Mouse (Mus musculus): ENCODE data around the gene Cnnm2. TPM values are rescaled to one million over a fixed set of nuclear protein-coding genes. Genes with fewer than 3 reads are reported as not detected.

Gene Cnnm2
- total RNA-seq, 4 experiments from 2014 or later = 35.0 to 47.0 (median 37.1) TPM

DNA sequence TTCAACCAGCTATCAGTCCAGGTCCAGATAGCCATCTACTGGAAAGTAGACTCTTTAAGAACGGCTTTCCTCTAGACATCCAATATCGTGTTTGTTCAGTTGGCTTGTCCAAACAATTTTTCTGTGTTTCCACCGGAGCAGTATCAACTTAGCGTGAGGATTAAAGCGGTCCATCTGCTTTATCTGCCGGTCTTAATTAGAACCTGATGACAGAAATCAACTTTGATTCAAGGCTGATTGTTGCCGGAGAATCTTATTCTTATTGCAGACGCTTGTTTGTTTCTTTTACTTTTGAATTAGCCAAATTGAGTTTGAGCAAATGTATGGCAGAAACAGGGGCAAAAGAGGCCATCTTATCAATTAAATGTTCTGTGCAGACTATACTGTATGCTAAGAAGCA, 32.8 kb downstream of the Cnnm2 start:
- no peak for DNase-seq (ENCODE audit: low spot score in 2 of 2)

DNA sequence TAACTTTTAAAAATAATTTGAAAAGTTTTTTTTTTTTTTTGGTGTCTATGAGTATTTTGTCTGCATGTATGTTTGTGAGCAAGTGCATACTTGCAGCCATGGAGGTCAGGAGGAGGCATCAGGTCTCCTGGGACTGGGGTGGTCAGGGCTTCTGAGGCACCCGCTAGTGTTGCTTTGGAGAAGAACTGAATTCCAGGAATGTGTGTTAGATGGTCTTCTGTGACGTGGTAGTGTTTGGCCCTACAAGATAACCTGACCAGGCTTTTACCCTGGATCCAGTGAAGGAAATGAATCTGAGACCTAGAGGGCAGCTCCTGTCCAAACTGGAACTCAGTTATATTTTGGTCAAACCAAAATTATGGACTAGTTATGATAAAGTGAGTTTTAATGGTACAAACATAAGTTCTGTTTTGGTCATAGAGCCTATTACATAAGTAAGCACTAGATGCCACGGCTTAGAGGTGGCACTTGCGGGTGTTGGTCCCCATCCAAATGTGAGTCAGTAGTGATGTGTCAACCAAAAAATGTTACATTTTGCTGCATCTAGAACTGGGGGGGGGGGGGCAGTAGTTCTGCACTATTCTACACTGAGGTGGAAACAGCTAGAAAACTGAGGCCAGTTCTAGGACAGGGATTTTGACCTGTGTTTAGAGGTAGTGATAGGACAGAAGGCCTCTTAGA, 38.6 kb downstream of the Cnnm2 start:
- no peak for DNase-seq (ENCODE audit: low spot score in 2 of 2)

DNA sequence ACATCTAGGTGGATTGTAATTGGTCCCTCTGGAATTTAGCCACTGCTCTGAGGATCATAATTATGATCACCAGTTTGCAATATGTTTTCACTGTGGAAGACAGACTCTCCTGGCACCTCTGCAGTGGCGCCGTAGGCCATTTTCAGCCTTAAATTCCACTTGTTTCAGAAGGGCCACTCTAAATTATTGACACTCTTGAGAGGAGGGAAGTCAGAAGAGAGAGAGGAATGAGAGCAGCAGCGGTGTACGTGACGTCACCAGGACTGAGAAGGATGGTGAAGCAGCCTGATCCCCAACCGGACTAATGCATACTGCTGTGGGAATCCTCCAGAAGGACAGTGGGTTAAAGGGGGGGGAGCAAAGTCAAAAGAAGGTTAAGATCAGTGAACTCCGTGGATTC, 40.1 kb downstream of the Cnnm2 start:
- DNase-seq (ENCODE audit: low spot score in 2 of 2) = no peak

- no peak for DNase-seq (ENCODE audit: low spot score in 2 of 2)
Observed at GRCm38 (mm10) chr19:46802306-46802705, 40.9 kb downstream of the Cnnm2 start.

- DNase-seq (ENCODE audit: low spot score in 2 of 2) = no peak
Observed at GRCm38 (mm10) chr19:46803732-46804131, 42.3 kb downstream of the Cnnm2 start.

- peak in 1 of 2 experiments; percentile 14 for DNase-seq (ENCODE audit: low spot score in 2 of 2)
Observed at GRCm38 (mm10) chr19:46804751-46805150, 43.4 kb downstream of the Cnnm2 start.

DNA sequence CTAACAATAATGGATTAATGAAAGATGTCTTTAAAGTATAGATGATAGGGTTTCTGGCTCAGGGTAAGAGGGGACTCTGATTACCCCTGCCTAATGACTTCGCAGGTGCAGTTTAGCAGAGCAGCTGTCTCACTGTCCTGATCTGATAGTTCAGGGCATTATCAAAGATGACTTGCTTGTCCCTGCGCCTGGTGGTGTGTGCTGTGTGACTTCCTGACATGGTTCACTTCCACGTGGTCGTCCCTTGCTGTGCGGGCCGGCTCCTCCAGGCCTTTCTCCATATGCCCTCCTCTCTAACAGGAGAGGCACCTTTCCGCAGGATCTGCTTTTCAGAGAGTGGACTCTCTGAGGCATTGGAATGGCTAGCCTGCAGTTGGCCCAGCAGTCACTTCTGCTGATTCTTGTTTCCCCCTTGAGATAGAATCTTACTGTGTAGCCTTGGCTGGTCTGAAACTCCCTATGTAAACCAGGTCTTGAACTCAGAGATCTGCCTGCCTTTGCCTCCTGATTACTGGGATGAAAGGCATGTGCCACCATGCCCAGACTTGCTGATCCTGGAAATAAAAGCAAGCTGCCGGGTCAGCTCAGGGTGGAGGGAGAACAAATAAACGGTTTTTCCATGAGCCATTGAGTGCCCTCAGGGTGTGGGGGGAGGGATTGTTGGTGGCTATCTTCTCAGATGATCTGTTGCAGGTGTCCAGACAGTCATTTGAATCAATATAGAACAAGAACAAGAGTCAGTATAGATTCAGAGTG, 44.7 kb downstream of the Cnnm2 start:
- DNase-seq (ENCODE audit: low spot score in 2 of 2) = no peak

GRCm38 (mm10) chr19:46808261-46808660, 46.9 kb downstream of the Cnnm2 start:
- DNase-seq (ENCODE audit: low spot score in 2 of 2) = no peak

DNA sequence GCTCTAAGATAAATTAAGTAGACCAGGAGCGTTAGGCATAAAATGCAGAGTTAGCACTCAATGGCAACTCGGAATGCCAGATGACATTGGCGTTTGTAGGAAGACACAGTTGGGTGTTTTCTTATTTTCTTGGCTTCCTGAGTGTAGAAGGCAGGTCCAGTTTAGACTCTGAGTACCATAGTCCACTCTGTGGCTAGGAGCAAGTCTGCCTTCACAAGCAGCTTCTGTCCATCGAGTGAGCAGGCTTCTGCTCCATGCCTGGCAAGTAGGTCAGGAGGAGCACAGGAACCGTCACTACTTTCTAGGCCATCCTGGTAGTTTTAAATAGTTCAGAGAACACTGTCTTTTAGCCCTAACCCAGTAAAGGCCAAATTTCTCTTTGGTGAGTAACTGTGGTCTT, 47.6 kb downstream of the Cnnm2 start:
- DNase-seq (ENCODE audit: low spot score in 2 of 2) = no peak

- DNase-seq (ENCODE audit: low spot score in 2 of 2) = no peak
Observed at GRCm38 (mm10) chr19:46819276-46819675, 57.9 kb downstream of the Cnnm2 start.

DNA sequence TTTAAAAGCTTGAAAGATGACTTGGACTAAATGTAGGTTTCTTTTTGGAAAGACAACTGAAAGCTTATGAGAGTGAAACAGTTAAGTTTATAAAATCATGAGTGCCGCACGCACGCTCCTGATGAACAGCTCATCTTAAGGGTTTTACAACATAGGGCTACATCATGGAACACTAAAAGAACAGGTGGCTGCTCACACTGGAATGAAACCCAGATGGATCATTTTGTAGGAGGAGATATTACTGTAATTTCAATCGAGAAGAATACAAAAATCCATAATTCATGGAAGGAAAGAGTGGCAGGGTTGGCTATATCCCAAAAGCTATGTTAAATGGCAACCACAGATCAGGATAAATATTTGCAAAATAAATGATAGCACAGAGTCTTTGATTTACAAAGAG, 61.1 kb downstream of the Cnnm2 start:
- no peak for DNase-seq (ENCODE audit: low spot score in 2 of 2)

GRCm38 (mm10) chr19:46823759-46824158, 62.4 kb downstream of the Cnnm2 start:
- DNase-seq (ENCODE audit: low spot score in 2 of 2) = no peak

- no peak for DNase-seq (ENCODE audit: low spot score in 2 of 2)
Observed at GRCm38 (mm10) chr19:46824867-46825266, 63.5 kb downstream of the Cnnm2 start.

DNA sequence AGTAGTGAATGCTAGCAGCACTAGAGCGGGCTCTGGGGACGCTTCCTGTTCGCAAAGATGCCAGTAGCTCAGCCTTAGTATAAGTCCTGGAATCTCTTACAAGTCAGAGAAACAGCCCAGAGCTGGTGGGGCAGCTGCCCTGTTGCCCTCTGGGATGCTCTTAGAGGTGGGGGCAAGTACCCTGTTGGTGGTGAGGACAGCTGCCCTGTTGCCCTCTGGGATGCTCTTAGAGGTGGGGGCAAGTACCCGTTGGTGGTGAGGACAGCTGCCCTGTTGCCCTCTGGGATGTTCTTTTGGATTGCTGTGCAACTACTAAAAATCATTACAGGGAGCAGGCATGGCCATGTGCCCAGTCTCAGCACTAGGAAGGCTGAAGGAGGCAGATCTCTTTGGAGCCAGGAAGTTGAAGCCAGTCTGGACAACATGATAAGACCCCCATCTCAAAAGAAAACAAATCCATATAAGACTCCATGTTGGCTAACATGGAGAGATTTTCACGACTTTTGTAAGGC, 66.3 kb downstream of the Cnnm2 start:
- no peak for DNase-seq (ENCODE audit: low spot score in 2 of 2)

DNA sequence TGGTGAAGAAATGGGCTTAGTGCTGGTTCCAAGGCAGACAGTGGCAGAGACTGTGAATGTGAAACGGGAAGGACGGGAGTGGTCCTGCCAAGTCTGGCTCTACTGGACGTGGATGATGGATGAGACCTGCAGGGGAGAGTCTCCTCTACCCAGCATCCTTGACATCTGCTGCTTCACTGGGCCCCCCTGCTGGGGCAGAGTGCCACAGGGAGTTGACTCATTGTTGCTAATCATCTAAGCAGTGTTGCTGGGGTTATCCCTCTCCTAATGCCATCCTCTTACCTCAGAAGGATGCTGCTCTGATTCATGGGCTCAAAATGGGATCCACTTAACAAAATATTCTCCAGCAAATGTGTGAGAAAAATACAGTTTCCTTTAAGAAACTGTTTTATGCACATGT, 67.6 kb downstream of the Cnnm2 start:
- peak in 1 of 2 experiments; percentile 23 for DNase-seq (ENCODE audit: low spot score in 2 of 2)

DNA sequence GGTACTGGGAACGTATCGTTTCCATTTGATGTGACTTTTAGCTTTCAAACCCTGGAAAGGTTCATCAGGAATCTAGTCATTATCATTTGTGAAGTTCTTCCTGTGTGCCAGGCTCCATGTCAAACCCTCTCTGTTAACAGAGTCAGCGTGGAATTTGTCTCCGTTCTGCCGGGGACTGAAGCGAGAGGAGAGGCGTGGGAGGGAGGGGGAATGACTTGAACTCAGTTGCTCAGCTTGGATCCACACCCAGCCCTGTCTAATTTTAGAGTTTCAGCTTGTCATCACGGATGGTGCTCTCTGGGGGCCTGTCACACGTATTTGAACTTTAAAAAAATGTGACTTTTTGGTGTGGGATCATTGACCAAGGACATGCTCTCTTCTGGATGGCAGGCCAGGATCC, 70.0 kb downstream of the Cnnm2 start:
- DNase-seq (ENCODE audit: low spot score in 2 of 2) = no peak

- DNase-seq (ENCODE audit: low spot score in 2 of 2) = peak in 1 of 2 experiments; percentile 21
Observed at GRCm38 (mm10) chr19:46834301-46834700, 72.9 kb downstream of the Cnnm2 start.

DNA sequence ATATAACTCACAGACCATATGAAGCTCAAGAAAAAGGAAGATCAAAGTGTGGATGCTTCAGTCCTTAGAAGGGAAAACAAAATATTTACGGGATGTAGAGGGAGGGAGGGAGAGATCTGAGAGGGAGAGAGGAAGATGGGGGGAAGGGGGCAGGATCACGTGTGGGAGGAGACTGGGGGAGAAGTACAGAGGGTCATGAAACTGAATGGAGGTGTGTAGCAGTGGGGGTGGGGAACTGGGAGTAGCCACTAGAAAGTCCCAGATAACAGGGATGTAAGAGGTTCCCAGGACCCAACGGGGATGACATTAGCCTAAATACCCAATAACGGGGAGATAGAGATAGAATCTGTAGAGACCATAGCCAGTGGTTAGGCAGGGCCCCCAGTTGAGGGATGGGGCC, 73.9 kb downstream of the Cnnm2 start:
- DNase-seq (ENCODE audit: low spot score in 2 of 2) = no peak

DNA sequence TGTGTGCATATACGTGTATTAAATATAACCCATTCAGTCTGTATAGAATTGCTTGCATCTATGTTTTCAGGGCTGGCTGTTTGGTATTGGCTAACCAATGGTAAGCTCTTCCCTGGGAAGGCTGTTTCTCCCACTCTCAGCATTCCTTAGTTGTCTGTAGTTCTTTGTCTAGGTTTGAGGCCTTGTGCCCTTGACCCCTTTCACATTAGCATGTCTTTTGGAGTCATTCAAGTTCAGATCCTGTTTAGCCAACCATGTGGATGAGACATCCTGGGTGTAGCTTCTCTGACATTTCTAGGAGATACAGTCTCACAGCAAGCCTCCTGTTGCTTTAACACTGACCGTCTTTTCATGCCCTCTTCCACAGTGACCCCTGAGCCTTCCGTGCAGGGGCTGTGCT, 74.7 kb downstream of the Cnnm2 start:
- DNase-seq (ENCODE audit: low spot score in 2 of 2) = no peak

DNA sequence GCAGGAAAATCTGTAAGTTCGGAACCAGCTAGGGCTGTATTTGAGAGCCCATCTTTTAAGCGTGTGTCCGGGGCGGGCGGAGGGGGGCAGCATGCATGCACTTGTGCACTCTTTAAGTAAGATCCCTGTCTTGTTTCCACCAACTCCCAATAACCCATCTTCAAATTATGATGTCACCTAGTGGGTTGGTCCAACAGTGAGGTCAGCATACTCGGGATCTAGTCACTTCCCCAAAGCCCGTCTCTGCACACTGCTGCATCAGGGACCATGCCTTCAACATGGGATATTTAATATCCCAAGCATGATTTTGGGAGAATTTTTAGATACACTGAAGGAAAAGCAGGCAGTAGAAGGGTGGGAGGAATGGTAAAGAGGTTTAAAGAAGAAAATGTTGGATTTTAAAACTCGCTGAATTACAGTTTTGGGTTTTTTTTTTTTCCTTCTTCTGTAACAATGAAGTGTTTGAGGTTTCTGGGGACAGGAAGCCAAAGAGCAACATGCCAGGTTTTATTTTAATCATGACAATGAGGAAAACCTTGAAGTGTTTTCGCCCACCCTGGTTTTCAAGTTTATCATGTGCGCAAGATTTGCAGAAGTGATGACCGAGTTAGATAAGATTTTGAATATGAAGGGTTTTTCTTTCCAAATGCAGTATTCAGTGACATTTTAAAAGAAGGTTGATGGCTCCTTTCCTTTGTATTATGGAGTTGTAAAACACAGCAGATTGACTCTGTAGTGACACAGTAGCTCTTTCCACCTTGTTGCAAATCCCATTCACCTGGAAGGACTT, 76.1 kb downstream of the Cnnm2 start:
- no peak for DNase-seq (ENCODE audit: low spot score in 2 of 2)

DNA sequence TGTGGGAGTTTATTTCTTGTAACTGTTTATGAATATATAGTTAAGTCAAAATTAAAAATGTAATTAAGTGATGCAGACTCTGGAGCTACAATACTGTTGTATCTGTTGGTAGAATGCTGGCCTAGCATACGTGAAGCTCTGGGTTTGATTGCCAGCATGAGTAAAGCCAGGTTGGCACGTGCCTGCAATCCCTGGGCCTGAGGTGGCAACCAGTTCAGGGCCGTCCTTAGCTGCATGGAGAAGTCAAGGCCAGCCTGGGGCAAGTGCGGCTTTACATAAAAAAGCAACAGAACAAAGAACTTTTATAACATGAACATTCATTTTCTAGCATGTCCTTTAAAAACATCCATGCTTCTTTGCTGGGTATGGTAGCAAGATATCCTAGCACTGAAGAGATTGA, 79.6 kb downstream of the Cnnm2 start:
- DNase-seq (ENCODE audit: low spot score in 2 of 2) = no peak

GRCm38 (mm10) chr19:46843030-46843429, 81.6 kb downstream of the Cnnm2 start:
- DNase-seq (ENCODE audit: low spot score in 2 of 2) = no peak

Measured in left cerebral cortex, adult 8-10 months (tissue).